Mouse (Mus musculus): ENCODE data around the gene Lrrc23.

DNA sequence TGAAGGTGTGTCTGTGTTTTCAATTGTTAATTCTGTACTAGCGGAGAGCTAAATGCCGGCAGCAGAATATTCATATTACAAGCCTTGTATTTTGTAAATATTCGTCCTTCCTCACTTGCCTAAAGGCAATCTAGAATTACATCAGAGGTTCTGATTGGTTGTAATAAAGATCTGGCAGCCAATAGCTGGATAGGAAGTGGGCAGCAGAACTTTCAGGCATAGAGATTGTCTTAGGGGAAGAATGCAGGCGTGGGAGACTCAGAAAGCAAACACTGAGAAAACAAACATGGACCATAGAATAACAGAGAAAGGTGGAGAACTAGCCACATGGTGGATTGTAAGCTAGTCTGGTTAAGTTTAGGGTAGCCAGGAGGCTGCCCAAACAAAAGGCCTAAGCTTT, 10.6 kb upstream of the Lrrc23 start:
- TF ChIP-seq CTCF (IDR thresholded peaks at IDR 0.05; ENCODE audit: borderline replicate concordance, extremely low read depth, insufficient read depth, insufficient read length) (no peak), POLR2A (IDR thresholded peaks at IDR 0.05; ENCODE audit: borderline replicate concordance, extremely low read depth, insufficient read depth, insufficient read length, poor library complexity, severe bottlenecking) (no peak)

Data from brain, embryonic 14.5 days (tissue).